Mouse (Mus musculus) Muller cell, postnatal 12 days (primary cell): ENCODE data around the gene Plin3.
A peak's percentile ranks its signal among the peaks of the same experiment; 100 is the strongest.

Experiments used
- DNase-seq: peaks from one replicate; pipeline ENCODE4 v3.0.0-alpha.2; 2015; ENCODE audit errors: inconsistent ontology term

The Plin3 gene

DNA sequence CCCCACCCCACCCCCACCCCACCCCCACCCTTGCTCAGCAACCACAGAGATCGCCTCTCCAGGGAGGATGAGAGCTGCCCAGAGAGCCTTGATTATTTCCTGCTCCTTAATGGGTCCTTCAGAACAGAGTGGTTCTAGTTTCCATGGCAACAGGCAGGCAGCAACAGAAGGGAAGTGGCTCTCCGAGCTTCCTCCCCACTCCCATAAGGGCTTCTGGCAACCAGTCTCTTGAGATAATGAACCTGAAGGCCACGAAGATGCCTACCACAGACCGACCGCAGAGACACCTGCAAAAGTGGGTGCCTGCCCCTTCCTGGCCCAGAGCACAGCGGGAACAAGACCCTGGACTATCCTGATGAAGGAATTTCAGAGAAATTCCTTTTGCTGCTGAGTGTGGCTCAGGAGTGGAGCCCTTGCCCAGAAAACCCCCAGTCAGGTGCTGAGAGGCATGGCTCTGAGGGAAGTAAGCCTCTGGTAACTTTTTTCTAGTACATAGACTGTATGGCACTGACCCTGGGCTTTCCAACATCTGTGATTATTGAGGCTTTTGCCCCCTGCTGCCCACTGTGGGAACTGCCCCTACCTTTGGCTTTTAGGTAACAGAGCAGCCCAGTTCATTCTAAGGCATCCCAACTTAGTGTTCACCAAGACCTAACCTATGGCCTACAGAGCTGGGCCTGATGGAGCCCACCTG lies 41.4 kb downstream of the Plin3 start:
- DNase-seq = peak; percentile 50

DNA sequence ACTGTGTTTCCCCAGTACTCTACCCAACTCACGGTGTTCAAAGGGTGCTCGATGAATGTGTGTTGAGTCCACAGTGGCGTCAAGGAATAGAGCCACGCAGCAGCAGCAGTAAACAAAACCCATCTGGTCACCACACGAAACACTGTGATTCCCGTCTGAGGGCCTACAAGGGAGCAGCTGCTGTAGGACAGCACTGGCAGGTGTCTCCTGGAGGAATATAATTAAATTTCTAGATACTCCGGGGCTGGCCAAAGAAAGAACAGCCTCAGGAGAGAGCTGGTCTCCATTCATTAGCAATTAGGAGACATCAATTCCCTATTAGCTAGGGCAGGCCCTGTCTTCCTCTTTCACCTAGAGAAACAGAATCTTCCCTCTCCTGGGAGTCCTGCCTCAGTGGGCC lies 47.1 kb downstream of the Plin3 start:
- no peak for DNase-seq

DNA sequence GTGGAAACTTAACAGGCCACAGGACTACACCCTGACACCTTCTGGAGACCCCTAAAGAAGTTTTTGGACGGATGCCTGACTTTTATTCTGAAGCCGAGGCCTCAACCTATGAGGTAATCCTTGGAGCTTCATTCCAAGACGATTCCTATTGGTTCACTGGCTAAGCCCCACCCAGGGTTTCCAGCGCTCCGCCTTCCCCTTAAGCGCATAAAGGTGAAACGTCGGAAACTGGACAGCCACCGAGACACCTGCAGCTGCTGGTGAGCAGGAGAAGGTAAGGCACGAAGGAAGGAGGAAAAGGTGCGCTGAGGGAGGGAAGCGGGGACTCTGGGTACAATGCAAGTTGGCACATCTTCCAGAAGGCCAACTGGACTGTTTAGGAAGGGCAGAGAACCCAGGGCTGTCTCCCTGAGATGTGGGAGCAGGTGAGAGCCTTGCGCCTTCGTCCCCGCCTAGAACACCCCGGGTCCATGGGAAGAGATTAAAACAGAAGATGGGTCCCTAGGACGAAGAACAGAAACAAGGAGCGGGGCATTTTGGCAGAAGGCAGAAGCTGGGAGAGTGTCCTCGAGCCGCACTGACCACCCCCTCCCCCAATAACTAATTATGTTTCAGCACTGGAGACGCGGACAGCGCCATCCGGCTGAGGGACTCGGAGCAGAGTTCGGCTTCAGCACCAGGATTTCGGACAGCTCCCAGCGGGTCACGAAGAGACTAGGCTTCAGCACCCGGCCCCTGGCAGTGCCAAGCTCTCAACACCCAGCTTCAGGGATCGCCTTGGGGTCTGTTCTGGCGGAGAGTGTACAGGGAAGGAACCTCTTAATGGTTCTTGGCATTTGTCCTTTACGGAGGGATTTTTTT lies 50.9 kb downstream of the Plin3 start:
- peak; percentile 77 for DNase-seq

DNA sequence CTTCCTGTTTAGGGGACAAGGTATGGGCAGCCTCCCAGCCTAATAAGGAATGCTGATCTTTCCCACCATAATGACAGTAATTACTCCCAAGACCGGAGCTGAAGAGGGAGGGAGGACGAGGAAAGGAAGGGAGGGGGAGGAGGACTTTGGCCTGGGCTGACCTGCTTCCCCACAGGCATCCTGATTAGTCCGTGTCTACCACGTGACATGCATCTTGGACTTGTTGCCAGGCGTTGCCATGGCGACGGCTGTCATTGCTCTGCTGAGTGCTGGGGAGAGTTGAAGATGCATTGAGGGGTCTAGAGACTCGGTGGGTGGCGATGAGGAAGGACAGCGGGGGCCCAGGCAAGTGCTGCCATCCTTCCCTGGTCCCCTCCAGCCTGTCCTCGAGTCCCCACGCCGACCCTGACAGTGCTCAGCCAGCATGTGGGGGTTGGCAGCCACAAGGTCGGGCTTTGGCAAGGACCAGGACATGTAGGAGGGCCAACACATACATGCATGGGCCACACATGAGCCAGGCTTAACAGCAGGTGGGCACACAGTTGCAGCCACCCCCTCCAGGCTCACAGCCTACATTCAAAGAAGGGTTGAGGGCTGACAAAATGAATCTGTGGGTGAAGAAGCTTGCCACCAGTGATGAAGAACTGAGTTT lies 58.7 kb downstream of the Plin3 start:
- peak; percentile 56 for DNase-seq

DNA sequence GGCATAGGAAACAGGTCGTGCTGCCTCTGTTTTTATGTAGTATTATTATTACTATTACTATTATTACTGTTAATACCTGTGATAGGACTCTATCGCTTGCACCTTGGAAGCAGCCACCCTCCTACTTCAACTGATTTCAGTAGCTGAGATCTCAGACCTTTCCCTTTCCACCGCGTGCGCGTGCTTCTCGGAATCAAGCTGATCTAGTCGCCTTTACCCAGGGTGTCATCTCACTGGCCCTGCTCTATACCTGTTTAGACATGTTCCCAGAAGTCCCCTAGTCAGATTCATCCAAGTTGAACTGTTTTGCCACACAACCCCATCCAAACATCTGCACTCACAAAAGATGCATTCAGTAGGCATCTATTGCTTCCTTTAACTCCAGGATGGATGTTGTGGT lies 59.3 kb downstream of the Plin3 start:
- no peak for DNase-seq

DNA sequence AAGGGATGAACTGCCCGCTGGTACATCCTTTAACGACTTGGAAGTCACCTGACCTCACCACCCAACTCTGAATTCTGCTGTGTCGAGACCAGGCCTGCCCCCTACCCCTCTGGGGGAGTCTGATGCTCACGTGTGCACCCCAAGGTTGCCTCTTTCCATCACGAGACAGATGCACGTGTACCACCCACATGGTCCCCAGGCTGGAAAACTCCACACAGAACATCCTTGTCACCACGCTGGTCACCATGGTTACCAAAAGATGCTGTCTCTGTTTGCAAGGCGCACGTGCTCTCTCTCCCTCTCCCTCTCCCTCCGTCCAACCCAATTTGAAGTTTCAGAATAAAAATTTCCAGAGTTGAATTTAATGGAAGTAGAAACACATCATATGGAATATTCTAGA lies 62.7 kb downstream of the Plin3 start:
- no peak for DNase-seq
